In genomic region chr3:85275075-85275474, GRCm38 (mm10) we compare ENCODE assay signal across 9 mouse cellular contexts.
DNase-seq lines count a peak whose midpoint lies in the region; TF ChIP-seq lines count a peak whose summit lies in the region.
"Had no signal": no experiment of that assay in that cellular context is flagged by ENCODE, and none has a peak within 500 bp of the region (broad histone marks: within the 10 kb centered on the region; RNA-seq: fewer than 3 reads in every experiment).

No protein-coding gene starts in this region.

- no peak for TF ChIP-seq POLR2A in cerebellum, adult 2 months (IDR thresholded peaks at IDR 0.05; ENCODE audit: borderline replicate concordance, insufficient read depth, low read length)
- no peak for TF ChIP-seq POLR2A in olfactory bulb, adult 2 months (IDR thresholded peaks at IDR 0.05; ENCODE audit: insufficient read depth, low read depth, low read length)

- H3K27ac ChIP-seq in cerebellum, adult 2 months (ENCODE audit: insufficient read depth, low read length) = no peak overlapping the region
- no peak overlapping the region for H3K27ac ChIP-seq in olfactory bulb, adult 2 months (ENCODE audit: insufficient read depth, low read depth, low read length)
- H3K27ac ChIP-seq: hindbrain, embryonic 15.5 days had no signal

- H3K4me3 ChIP-seq in cerebellum, adult 2 months (replicated peaks; ENCODE audit: insufficient read depth, low read depth, low read length) = no peak overlapping the region
- no peak overlapping the region for H3K4me3 ChIP-seq in olfactory bulb, adult 2 months (ENCODE audit: insufficient read depth, low read depth, low read length)
- H3K4me3 ChIP-seq: hindbrain, embryonic 15.5 days had no signal

- WGBS in cerebellum, adult 2 months = 47% methylated on average over 10 of the region's 10 CpGs
- 52% methylated on average over 10 of the region's 10 CpGs for whole genome bisulfite sequencing in olfactory bulb, adult 2 months

- no peaks in the 10 kb centered on the region for H3K27me3 ChIP-seq in cerebellum, adult 2 months (ENCODE audit: control insufficient read depth, insufficient read depth, low read length)
- H3K27me3 ChIP-seq: hindbrain, embryonic 15.5 days had no signal

- DNase-seq in cerebellum, adult 2 months = peak; percentile 17 to 19
- DNase-seq in cerebellum, adult 11 months = no peak
- DNase-seq in thymus, postnatal 25 days = peak; percentile 10
- no peak for DNase-seq in thymus, postnatal 0 days (ENCODE audit: low spot score)
- peak; percentile 51 to 69 for DNase-seq in heart, adult 18-20 months
- peak; percentile 41 to 55 for DNase-seq in kidney, postnatal 25 days
- no peak for DNase-seq in spleen, adult 18-20 months

- peak; percentile 21; the same call in 1 of the 2 replicates for TF ChIP-seq CTCF in cerebellum, adult 2 months (IDR thresholded peaks at IDR 0.05; ENCODE audit: borderline replicate concordance, insufficient read depth, low read depth, low read length)
- TF ChIP-seq CTCF in olfactory bulb, adult 2 months (IDR thresholded peaks at IDR 0.05; ENCODE audit: insufficient read depth, low read depth, low read length) = 0 out of 2 replicates have a peak, but pooled peaks have one; percentile 15

- no peaks in the 10 kb centered on the region for H3K4me1 ChIP-seq in cerebellum, adult 2 months (ENCODE audit: control insufficient read depth, insufficient read depth, low read length)
- H3K4me1 ChIP-seq in olfactory bulb, adult 2 months (ENCODE audit: control insufficient read depth, insufficient read depth, low read length) = peaks cover 2% of the 10 kb centered on the region; the same call in 1 of the 2 replicates
- H3K4me1 ChIP-seq: hindbrain, embryonic 15.5 days had no signal

Comparison
In these comparisons a context has a peak if more than half of its experiments do, and no peak if none do; other contexts are left out.
1. DNase-seq: peak in cerebellum, adult 2 months (2 of 2), thymus, postnatal 25 days (single experiment), heart, adult 18-20 months (2 of 2) and kidney, postnatal 25 days (2 of 2); none in cerebellum, adult 11 months (single experiment), thymus, postnatal 0 days (single experiment) and spleen, adult 18-20 months (0 of 2).